Mouse (Mus musculus): ENCODE measurements around the gene Hivep3. TPM values are rescaled to one million over a fixed set of nuclear protein-coding genes. Genes with fewer than 3 reads are reported as not detected.

Gene Hivep3
- total and polyA plus RNA-seq, 3 experiments = 14.4 to 32.3 (median 21.2) TPM

- Histone ChIP-seq H3K27me3 (replicated peaks) (no peaks in the 10 kb centered on the region), H3K4me3 (replicated peaks in 1 of 3; ENCODE audit: low read depth in 2 of 3, low read length in 2 of 3, poor library complexity in 1 of 3) (no peak overlapping the region), H3K4me1 (ENCODE audit: control insufficient read depth in 1 of 2, insufficient read depth in 2 of 2) (peaks cover 10 to 28% of the 10 kb centered on the region in 2 experiments), H3K9ac (ENCODE audit: insufficient read depth, low read depth) (no peak overlapping the region), H3K79me2 (replicated peaks; ENCODE audit: control insufficient read depth, extremely low read depth, insufficient read depth, poor library complexity, severe bottlenecking) (no peaks in the 10 kb centered on the region), H3K9me3 (replicated peaks; ENCODE audit: low read length) (peaks cover 5% of the 10 kb centered on the region), H3K36me3 (replicated peaks in 1 of 2; ENCODE audit: control insufficient read depth in 1 of 2, insufficient read depth in 1 of 2, low read length in 1 of 2) (peaks cover 2 to 18% of the 10 kb centered on the region in 2 experiments), H3K27ac (ENCODE audit: insufficient read depth, low read depth) (no peak overlapping the region), H3K4me2 (ENCODE audit: insufficient read depth, low read depth, poor library complexity, severe bottlenecking) (no peak overlapping the region)
- dilution Hi-C loops (cut with MboI; ENCODE audit: extremely low pct_ligation_motif_present, extremely low pct_unique_long_range_greater_than_20kb, low sequenced_read_pairs) = no loop called here
- no peak for TF ChIP-seq MAFK (IDR thresholded peaks at IDR 0.05; ENCODE audit: insufficient replicate concordance, low read length)
- no peak for TF ChIP-seq ZMIZ1 (IDR thresholded peaks at IDR 0.05; ENCODE audit: low read depth, low read length)
- TF ChIP-seq NELFE (IDR thresholded peaks at IDR 0.05; ENCODE audit: low read depth, low read length) = no peak
- TF ChIP-seq NRF1 (IDR thresholded peaks at IDR 0.05; ENCODE audit: low read depth, low read length) = no peak
- TF ChIP-seq MAZ (IDR thresholded peaks at IDR 0.05; ENCODE audit: low read depth, low read length) = no peak
- TF ChIP-seq MAX (IDR thresholded peaks at IDR 0.05; ENCODE audit: low read length) = no peak
- no peak for TF ChIP-seq ZC3H11A (IDR thresholded peaks at IDR 0.05; ENCODE audit: low read depth, low read length)
- TF ChIP-seq UBTF (IDR thresholded peaks at IDR 0.05; ENCODE audit: low read depth, low read length) = no peak
- no peak for TF ChIP-seq EP300 (IDR thresholded peaks at IDR 0.05; ENCODE audit: low read length)
- no peak for TF ChIP-seq ZNF384 (IDR thresholded peaks at IDR 0.05; ENCODE audit: low read depth, low read length)
- TF ChIP-seq CTCF (conservative IDR thresholded peaks at IDR 0.05 in 1 of 2, IDR thresholded peaks at IDR 0.05 in 1 of 2; ENCODE audit: low read depth in 2 of 2, low read length in 2 of 2) = no peak
- TF ChIP-seq BHLHE40 (IDR thresholded peaks at IDR 0.05; ENCODE audit: low read depth, low read length) = no peak
- TF ChIP-seq JUND (conservative IDR thresholded peaks at IDR 0.05; ENCODE audit: low read depth, low read length) = no peak
- TF ChIP-seq CHD1 (IDR thresholded peaks at IDR 0.05; ENCODE audit: low read depth, low read length) = no peak
- in situ Hi-C loops (cut with MboI; ENCODE audit: low pct_ligation_motif_present, low pct_unique_long_range_greater_than_20kb, low sequenced_read_pairs) = no loop called here
- no peak for DNase-seq (ENCODE audit: extremely low read depth)
Observed at GRCm38 (mm10) chr4:119750157-119750556, 16.6 kb downstream of the Hivep3 start.

GRCm38 (mm10) chr4:119750681-119751211, 17.2 kb downstream of the Hivep3 start:
- Histone ChIP-seq H3K9ac (ENCODE audit: insufficient read depth, low read depth) (no peak overlapping the region), H3K4me3 (replicated peaks in 1 of 3; ENCODE audit: low read depth in 2 of 3, low read length in 2 of 3, poor library complexity in 1 of 3) (no peak overlapping the region), H3K36me3 (replicated peaks in 1 of 2; ENCODE audit: control insufficient read depth in 1 of 2, insufficient read depth in 1 of 2, low read length in 1 of 2) (peaks cover 2 to 18% of the 10 kb centered on the region in 2 experiments), H3K27ac (ENCODE audit: insufficient read depth, low read depth) (no peak overlapping the region), H3K79me2 (replicated peaks; ENCODE audit: control insufficient read depth, extremely low read depth, insufficient read depth, poor library complexity, severe bottlenecking) (no peaks in the 10 kb centered on the region), H3K4me2 (ENCODE audit: insufficient read depth, low read depth, poor library complexity, severe bottlenecking) (no peak overlapping the region), H3K4me1 (ENCODE audit: control insufficient read depth in 1 of 2, insufficient read depth in 2 of 2) (peaks cover 10 to 28% of the 10 kb centered on the region in 2 experiments), H3K27me3 (replicated peaks) (no peaks in the 10 kb centered on the region), H3K9me3 (replicated peaks; ENCODE audit: low read length) (peaks cover 8% of the 10 kb centered on the region)
- in situ Hi-C loops (cut with MboI; ENCODE audit: low pct_ligation_motif_present, low pct_unique_long_range_greater_than_20kb, low sequenced_read_pairs) (no loop called here), dilution Hi-C loops (cut with MboI; ENCODE audit: extremely low pct_ligation_motif_present, extremely low pct_unique_long_range_greater_than_20kb, low sequenced_read_pairs) (no loop called here)
- no peak for DNase-seq (ENCODE audit: extremely low read depth)
- TF ChIP-seq SIN3A (IDR thresholded peaks at IDR 0.05; ENCODE audit: low read length) (no peak), CHD2 (IDR thresholded peaks at IDR 0.05; ENCODE audit: low read length) (no peak), MAFK (IDR thresholded peaks at IDR 0.05; ENCODE audit: insufficient replicate concordance, low read length) (no peak), UBTF (IDR thresholded peaks at IDR 0.05; ENCODE audit: low read depth, low read length) (no peak), KAT2A (IDR thresholded peaks at IDR 0.05; ENCODE audit: insufficient replicate concordance, low read length) (no peak), USF2 (conservative IDR thresholded peaks at IDR 0.05; ENCODE audit: low read depth, low read length) (no peak), RAD21 (IDR thresholded peaks at IDR 0.05; ENCODE audit: low read depth, low read length) (no peak), ZNF384 (IDR thresholded peaks at IDR 0.05; ENCODE audit: low read depth, low read length) (no peak), NELFE (IDR thresholded peaks at IDR 0.05; ENCODE audit: low read depth, low read length) (no peak), POLR2AphosphoS2 (IDR thresholded peaks at IDR 0.05; ENCODE audit: low read depth, low read length) (no peak), JUN (IDR thresholded peaks at IDR 0.05; ENCODE audit: insufficient read depth, low read depth, low read length) (no peak), BHLHE40 (IDR thresholded peaks at IDR 0.05; ENCODE audit: low read depth, low read length) (no peak)
